Mouse (Mus musculus) heart, embryonic 11.5 days (tissue): ENCODE measurements around the gene Pmel. TPM values are rescaled to one million over a fixed set of nuclear protein-coding genes. Genes with fewer than 3 reads are reported as not detected.
"Not testable (repeated sequence)": the region's sequence is repeated elsewhere in the genome, so short reads cannot be mapped to it uniquely, and the experiment has no call there.

Source experiments
- ATAC-seq: fragments of 200-750 bp; cut with Nextera tagmentation; replicated peaks from 2 replicates; pipeline ENCODE4 v1.8.0; 2017; ENCODE audit warnings: moderate library complexity; ENCODE audit not compliant: insufficient number of reproducible peaks, low FRiP score, low TSS enrichment
- H3K27ac ChIP-seq: fragments of 300-500 bp; sonication (generic); 2 replicates; pipeline ENCODE4 v1.5.1; 2014; ENCODE audit warnings: mild to moderate bottlenecking, low read depth, low read length
- H3K27me3 ChIP-seq: fragments of 300-500 bp; sonication (generic); 2 replicates; pipeline ENCODE4 v1.6.1; 2014; ENCODE audit warnings: mild to moderate bottlenecking, low read length, mixed read lengths; ENCODE audit not compliant: control insufficient read depth, insufficient read depth
- H3K36me3 ChIP-seq: fragments of 300-500 bp; sonication (generic); 2 replicates; pipeline ENCODE4 v1.6.1; 2014; ENCODE audit warnings: mild to moderate bottlenecking, low read length, moderate library complexity, mixed read lengths; ENCODE audit not compliant: control insufficient read depth, insufficient read depth
- H3K4me1 ChIP-seq: fragments of 300-500 bp; sonication (generic); 2 replicates; pipeline ENCODE4 v1.6.1; 2014; ENCODE audit warnings: low read length; ENCODE audit not compliant: control insufficient read depth, insufficient read depth
- H3K4me2 ChIP-seq: fragments of 300-500 bp; sonication (generic); 2 replicates; pipeline ENCODE4 v1.6.1; 2014; ENCODE audit warnings: mild to moderate bottlenecking, moderate library complexity
- H3K4me3 ChIP-seq: fragments of 300-500 bp; sonication (generic); 2 replicates; pipeline ENCODE4 v1.5.1; 2014; ENCODE audit warnings: low read depth, low read length
- H3K9ac ChIP-seq: fragments of 300-500 bp; sonication (generic); 2 replicates; pipeline ENCODE4 v1.6.1; 2014; ENCODE audit warnings: mild to moderate bottlenecking, low read depth, low read length, moderate library complexity
- H3K9me3 ChIP-seq: fragments of 300-500 bp; sonication (generic); replicated peaks from 2 replicates; pipeline ENCODE4 v1.6.1; 2016; ENCODE audit warnings: low read length; ENCODE audit not compliant: control insufficient read depth
- WGBS: fragments of 180-500 bp; shearing (Covaris S2); extraction: QIAGEN DNeasy Blood & Tissue Kit; methylation state at CpG from one replicate; pipeline ENCODE4 v1.1.7; 2014; ENCODE audit not compliant: insufficient replicate concordance; 5-methylcytosine and 5-hydroxymethylcytosine counted together
- polyA plus RNA-seq: library from polyadenylated mRNA; unstranded; fragments of >200 nt; fragmentation: Nextera tagmentation; extraction: Ambion mirVana; gene quantifications from 2 replicates; pipeline ENCODE4 v1.2.1, GENCODE M21; 2014

The Pmel gene
- polyA plus RNA-seq, 1 experiment from 2014 or later: 1.5 TPM

GRCm38 (mm10) chr10:128697072-128697725 is 6.8 kb upstream of the Pmel start:
- no peaks in the 10 kb centered on the region for H3K9me3 ChIP-seq
- no peak for ATAC-seq
- peak overlapping the region; percentile 23; the same call in 1 of the 2 replicates for H3K4me3 ChIP-seq
- no peak overlapping the region for H3K27ac ChIP-seq
- 87% methylated on average over 6 of the region's 6 CpGs for WGBS
- H3K4me1 ChIP-seq: peaks cover 22% of the 10 kb centered on the region
- H3K9ac ChIP-seq: no peak overlapping the region
- peaks cover 19% of the 10 kb centered on the region for H3K36me3 ChIP-seq
- no peaks in the 10 kb centered on the region for H3K27me3 ChIP-seq
- H3K4me2 ChIP-seq: peak overlapping the region; percentile 63

- no peaks in the 10 kb centered on the region for H3K9me3 ChIP-seq
- H3K4me1 ChIP-seq: peaks cover 30% of the 10 kb centered on the region
- H3K27ac ChIP-seq: peak overlapping the region; percentile 48
- H3K4me3 ChIP-seq: no peak overlapping the region
- WGBS: 78% methylated on average over 5 of the region's 5 CpGs
- H3K4me2 ChIP-seq: no peak overlapping the region
- no peak for ATAC-seq
- no peaks in the 10 kb centered on the region for H3K27me3 ChIP-seq
- peaks cover 20% of the 10 kb centered on the region for H3K36me3 ChIP-seq
- H3K9ac ChIP-seq: peak overlapping the region; percentile 34; the same call in 1 of the 2 replicates
Observed at GRCm38 (mm10) chr10:128699006-128699405, 5.0 kb upstream of the Pmel start.

- H3K9ac ChIP-seq: no peak overlapping the region
- H3K27ac ChIP-seq: peak overlapping the region; percentile 17; the same call in 1 of the 2 replicates
- no peaks in the 10 kb centered on the region for H3K27me3 ChIP-seq
- no peaks in the 10 kb centered on the region for H3K9me3 ChIP-seq
- peaks cover 26% of the 10 kb centered on the region for H3K4me1 ChIP-seq
- WGBS: 44% methylated on average over 11 of the region's 11 CpGs
- no peak for ATAC-seq
- peaks cover 20% of the 10 kb centered on the region for H3K36me3 ChIP-seq
- H3K4me2 ChIP-seq: 0 out of 2 replicates have a peak overlapping the region, but pooled peaks have one; percentile 19
- no peak overlapping the region for H3K4me3 ChIP-seq
Observed at GRCm38 (mm10) chr10:128699611-128700010, 4.4 kb upstream of the Pmel start.

- no peak overlapping the region for H3K27ac ChIP-seq
- peaks cover 20% of the 10 kb centered on the region for H3K36me3 ChIP-seq
- H3K4me3 ChIP-seq: no peak overlapping the region
- no peaks in the 10 kb centered on the region for H3K9me3 ChIP-seq
- no peak for ATAC-seq
- no peak overlapping the region for H3K9ac ChIP-seq
- WGBS: 92% methylated on average over 5 of the region's 5 CpGs
- no peaks in the 10 kb centered on the region for H3K27me3 ChIP-seq
- peaks cover 26% of the 10 kb centered on the region for H3K4me1 ChIP-seq
- H3K4me2 ChIP-seq: no peak overlapping the region
Observed at GRCm38 (mm10) chr10:128700712-128701111, 3.3 kb upstream of the Pmel start.

- Histone ChIP-seq H3K27me3 (no peaks in the 10 kb centered on the region), H3K4me3 (no peak overlapping the region), H3K4me2 (no peak overlapping the region), H3K36me3 (peaks cover 20% of the 10 kb centered on the region), H3K4me1 (peaks cover 24% of the 10 kb centered on the region), H3K27ac (no peak overlapping the region), H3K9me3 (no peaks in the 10 kb centered on the region), H3K9ac (no peak overlapping the region)
- WGBS: 64% methylated on average over 6 of the region's 6 CpGs
- ATAC-seq: no peak
Observed at GRCm38 (mm10) chr10:128702328-128703007, 1.5 kb upstream of the Pmel start.

- Histone ChIP-seq H3K4me3 (peak within 1 kb of the TSS; percentile 86), H3K4me2 (peak within 1 kb of the TSS; percentile 85), H3K36me3 (peaks cover 15% of the 10 kb centered on the region), H3K27me3 (no peaks in the 10 kb centered on the region), H3K9ac (peak within 1 kb of the TSS; percentile 94), H3K27ac (peak within 1 kb of the TSS; percentile 98), H3K4me1 (peaks cover 13% of the 10 kb centered on the region), H3K9me3 (no peaks in the 10 kb centered on the region)
- WGBS: under 1% methylated on average over 60 of the region's 62 CpGs
- peak; percentile 91 for ATAC-seq
Observed at GRCm38 (mm10) chr10:128704491-128705316, 709 bp downstream of the Pmel start, which contains the start of gene Cdk2. Cdk2 (minus strand) TSS chr10:128705031.

GRCm38 (mm10) chr10:128705317-128705693 is 1.3 kb downstream of the Pmel start:
- Histone ChIP-seq H3K9ac (peak overlapping the region; percentile 94), H3K4me3 (peak overlapping the region; percentile 86), H3K4me2 (peak overlapping the region; percentile 85), H3K4me1 (peaks cover 11% of the 10 kb centered on the region), H3K27me3 (no peaks in the 10 kb centered on the region), H3K9me3 (no peaks in the 10 kb centered on the region), H3K27ac (peak overlapping the region; percentile 98), H3K36me3 (peaks cover 9% of the 10 kb centered on the region)
- no peak for ATAC-seq
- WGBS: 14% methylated on average over 11 of the region's 11 CpGs

- not testable (repeated sequence) for H3K4me2 ChIP-seq, H3K27ac ChIP-seq, H3K4me3 ChIP-seq, H3K9ac ChIP-seq, H3K36me3 ChIP-seq, H3K9me3 ChIP-seq, H3K4me1 ChIP-seq, H3K27me3 ChIP-seq, ATAC-seq
- 90% methylated on average over 7 of the region's 7 CpGs for WGBS
Observed at GRCm38 (mm10) chr10:128711318-128711717, 7.3 kb downstream of the Pmel start.
